Mouse (Mus musculus): ENCODE measurements around the gene Il9. TPM values are rescaled to one million over a fixed set of nuclear protein-coding genes. Genes with fewer than 3 reads are reported as not detected.

Gene Il9
- total RNA-seq (2021) = not detected

DNA sequence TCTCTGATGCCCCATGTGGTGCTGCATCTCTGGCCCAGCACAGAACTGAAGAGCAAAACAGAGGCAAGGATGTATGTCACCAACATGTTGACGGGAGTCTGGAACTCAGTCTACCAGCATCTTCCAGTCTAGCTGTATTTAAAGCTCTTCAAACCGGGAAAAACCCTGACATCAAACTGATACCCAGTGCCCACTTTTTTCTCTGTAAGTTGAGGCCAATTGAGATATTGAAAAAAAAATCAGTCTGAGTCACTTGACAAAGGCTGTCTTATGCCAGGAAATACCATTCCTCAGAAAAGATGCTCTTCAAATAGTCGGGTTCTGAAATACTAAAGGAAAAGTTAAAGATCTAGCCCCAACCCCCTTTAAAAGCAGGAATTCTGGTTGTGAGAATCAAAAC lies at the start of gene Il9:
Gene Il9, minus strand, starts transcription at position 101 of the 400 bp plus-strand sequence.
- intact Hi-C loops (cut with DNase I) = no loop called here
- DNase-seq = no peak

DNA sequence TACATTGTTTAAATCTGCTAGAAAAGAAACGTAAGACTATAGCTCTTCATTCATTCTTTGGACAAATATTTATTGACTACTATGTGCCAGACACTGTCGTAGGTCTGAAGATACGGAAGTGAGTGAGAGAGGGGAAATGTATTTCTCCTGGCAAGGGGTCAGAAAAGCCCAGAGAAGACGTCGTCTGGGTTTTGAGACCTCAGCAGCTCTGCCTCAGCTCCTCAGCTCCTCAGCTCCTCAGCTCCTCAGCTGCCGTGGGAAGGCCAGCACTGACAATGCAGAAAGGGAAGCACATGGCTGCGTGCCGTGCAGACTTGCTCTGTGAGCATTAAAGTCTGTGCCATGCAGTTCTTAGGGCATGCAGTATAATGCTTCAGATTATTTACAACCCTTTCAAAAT lies 47.6 kb upstream of the Il9 start:
- no peak for DNase-seq
- intact Hi-C loops (cut with DNase I) = no loop called here

DNA sequence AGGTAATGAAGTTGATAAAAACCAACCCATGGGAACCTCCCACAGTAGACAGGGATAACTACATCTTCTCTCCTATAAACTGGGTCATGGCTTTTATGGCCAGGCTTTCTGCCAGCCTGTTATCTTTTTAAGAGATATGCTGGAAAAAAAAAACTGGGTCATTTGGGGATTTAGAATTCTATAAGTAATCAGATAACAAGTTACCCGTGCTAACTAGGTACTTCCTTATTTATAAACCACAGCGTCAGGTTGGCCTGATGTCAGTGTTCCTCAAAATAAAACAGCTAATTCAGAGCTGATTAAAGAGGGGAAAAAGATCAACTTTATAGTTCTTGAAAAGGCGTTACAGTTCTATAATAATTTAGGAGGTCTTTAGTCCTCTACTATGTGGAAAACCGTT lies 47.0 kb upstream of the Il9 start:
- intact Hi-C loops (cut with DNase I) = no loop called here
- no peak for DNase-seq

DNA sequence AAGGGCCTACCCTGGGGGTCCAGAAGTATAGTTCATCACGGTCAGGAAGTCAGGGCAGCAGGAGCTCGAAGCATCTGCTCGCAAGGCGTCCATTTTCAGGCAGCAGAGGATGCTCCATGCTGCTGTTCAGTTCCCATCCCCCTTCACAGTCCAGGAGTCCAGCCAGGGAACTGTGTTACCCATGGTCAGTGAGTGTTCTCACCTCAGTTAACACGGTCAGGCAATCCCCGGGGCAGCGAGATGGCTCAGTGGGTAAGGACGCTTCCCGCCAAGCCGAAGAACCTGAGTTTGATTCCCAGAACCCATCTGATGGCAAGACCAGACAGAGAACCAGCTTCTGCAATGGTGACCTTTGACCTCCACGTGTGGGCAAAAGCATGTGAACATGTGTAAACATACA lies 46.2 kb upstream of the Il9 start:
- intact Hi-C loops (cut with DNase I) = no loop called here
- DNase-seq = no peak

DNA sequence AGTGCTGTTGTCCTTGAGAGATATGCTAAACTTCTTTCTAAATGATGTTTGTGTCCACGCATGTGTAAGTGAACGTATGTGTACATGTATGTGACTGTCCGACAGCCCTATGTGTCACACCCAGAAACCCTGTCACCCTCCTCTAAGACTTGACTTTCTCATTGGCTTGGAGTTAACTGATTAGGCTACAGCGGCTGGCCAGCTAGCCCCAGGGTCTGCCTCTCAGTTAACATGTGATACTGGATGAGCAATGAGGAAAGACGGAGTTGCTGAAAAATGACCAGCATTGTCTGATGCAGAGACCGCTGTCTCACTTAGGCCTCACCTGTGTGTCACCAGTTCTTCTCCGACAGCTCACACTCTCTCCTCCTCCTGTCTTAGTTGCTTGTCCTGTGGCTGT lies 45.8 kb upstream of the Il9 start:
- DNase-seq = no peak

DNA sequence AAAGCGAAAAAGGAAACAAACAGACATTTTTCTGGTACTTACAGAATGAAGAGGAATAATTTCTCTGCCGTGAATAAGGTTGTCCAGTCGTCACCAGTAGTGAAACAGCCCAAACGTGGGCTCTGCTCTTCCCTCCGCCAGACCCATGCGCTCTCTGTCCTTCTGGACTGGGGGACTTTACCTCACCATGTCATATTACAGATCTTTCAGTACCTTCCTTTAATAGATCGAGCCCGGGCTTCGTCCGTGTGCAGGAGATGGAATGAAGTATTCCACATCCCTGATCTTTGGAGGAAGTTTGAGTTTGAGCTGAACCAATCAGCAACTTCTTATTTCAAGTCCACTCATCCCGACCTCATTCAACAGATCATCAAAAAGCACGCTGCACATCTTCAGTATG lies 44.8 kb upstream of the Il9 start:
- no peak for DNase-seq
- intact Hi-C loops (cut with DNase I) = no loop called here

More for the DNA sequence above, 45.8 kb upstream of the Il9 start:
- intact Hi-C loops (cut with DNase I) = no loop called here

DNA sequence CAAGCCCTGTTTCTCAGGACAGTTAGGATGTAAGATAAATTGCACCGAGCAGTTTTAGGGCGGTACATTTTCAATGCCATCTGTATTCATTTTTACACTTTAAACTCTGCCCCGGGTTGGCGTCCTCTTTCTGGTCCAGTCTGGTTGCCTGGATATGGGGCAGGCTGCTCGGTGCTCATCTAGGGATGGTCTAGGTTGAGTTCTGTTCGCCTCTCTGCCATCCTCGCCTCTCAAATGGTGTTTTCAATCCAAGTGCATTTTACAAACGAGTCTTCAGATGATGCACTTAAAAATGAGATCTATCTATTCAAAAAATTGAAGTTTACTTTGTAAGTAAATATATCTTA lies 40.7 kb upstream of the Il9 start:
- intact Hi-C loops (cut with DNase I) = no loop called here
- no peak for DNase-seq

DNA sequence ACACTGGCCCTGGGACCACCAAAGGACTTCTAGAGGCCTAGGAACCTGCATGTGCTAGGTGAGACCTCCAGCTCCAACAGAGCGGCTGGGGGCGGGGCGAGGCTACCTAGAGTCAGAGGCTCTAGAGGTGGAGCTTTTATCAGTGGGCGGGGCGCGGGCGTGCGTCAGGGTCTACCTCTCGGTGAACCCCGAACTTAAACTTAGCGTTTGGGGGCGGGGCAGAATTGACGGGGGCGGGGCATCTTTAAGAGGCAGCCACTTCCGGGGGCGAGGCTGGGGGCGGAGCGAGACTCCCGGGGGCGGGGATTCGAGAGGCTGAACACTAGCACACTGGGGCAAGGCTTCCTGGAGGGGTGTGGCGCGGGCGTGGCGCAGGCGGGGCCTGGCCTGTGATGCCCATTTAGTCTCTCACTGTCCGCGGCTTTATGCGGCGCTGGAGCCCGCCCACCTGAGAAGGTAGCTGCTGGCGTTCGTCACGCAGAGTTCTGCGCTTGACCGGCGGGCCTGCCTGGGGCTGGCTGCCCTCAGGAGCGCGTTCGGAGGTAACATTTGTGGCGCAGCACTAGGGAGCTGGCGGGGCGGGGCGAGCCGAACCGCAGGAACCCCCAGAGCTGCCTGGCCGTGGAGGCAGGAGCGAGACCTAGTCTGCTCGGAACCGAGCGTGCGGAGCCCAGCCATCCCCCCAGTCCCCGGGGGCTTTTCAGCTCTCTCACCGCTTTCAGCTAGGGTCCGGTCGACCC lies 40.2 kb upstream of the Il9 start, which contains the start of gene Fbxl21:
Gene Fbxl21, plus strand, starts transcription at position 392 of the 740 bp plus-strand sequence.
- peak; percentile 83 to 89 for DNase-seq
- intact Hi-C loops (cut with DNase I) = no loop called here

DNA sequence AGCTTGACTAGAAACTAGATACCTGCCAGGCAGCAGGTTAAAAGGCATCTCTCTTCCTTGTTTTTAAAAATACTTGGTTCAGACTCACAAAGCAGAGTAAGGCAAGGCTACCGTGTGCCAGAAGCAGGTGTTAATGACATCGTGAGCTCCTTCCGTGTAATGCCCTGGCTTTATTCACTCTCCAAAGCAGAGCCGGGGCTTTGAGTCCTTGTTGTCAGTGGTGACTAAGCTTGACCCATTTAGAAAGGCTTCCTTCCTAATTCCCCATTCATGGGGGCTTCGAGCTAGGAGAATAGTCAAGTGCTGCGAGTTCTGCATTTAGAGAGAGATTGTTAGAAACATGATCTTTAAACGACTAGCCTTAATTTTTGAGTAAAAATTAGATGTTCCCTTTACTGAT lies 34.8 kb upstream of the Il9 start:
- intact Hi-C loops (cut with DNase I) = no loop called here
- DNase-seq = no peak

DNA sequence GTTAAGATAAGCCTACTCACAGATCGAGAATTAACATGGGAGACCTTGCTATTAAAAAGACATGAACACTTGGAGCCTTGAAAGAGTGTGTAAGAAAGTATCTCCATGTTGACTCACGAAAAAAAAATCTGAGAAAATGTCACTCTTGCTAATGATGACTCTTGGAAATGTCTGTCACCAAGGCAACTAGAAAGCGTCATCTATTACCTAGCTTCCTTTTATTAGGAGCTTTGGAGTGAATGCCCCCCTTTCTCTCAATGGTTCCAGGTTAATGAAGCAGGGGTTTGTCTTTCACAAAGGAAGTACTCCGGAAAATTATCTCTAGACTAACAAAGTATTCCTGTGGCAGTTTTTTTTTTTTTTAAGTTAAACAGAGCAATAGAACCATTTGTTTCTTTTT lies 34.3 kb upstream of the Il9 start:
- DNase-seq = no peak
- intact Hi-C loops (cut with DNase I) = no loop called here

DNA sequence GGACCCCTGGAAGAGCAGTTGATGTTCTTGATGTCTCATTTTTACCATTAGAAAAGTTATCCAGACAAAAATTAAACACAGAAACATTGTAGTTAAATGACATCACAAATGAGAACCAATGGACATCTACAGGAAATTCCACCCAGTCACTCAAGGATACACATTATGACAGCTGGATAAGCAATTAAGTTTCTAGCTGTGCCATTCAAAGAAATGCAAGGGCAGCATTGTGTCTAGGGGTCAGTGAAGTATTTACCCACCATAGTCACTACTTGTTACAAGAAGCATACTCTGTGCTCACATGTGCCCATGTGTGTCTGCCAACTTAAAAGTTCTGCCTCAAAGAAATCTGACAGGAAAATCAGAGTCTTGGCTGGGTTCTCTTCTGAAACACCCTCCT lies 31.5 kb upstream of the Il9 start:
- intact Hi-C loops (cut with DNase I) = no loop called here
- DNase-seq = no peak

DNA sequence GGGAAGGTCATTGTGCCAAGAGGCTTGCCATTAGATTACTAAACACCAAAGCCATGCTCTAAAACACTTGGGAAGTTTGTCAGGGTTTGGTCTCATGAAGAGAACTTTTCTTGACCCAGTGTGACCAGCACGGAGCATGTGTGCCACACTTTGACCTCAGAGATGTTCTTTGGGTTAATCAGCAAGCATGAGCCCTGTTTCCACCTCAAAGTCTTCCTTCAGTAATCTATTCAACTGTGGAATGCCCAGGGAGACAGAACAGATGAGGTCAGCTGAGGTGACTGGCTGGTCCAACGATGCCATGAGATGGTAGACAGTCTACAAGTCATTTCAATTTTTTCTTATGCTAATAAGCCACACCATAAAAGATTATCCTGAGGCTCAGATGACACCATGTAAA lies 27.8 kb upstream of the Il9 start:
- intact Hi-C loops (cut with DNase I) = no loop called here
- DNase-seq = no peak

DNA sequence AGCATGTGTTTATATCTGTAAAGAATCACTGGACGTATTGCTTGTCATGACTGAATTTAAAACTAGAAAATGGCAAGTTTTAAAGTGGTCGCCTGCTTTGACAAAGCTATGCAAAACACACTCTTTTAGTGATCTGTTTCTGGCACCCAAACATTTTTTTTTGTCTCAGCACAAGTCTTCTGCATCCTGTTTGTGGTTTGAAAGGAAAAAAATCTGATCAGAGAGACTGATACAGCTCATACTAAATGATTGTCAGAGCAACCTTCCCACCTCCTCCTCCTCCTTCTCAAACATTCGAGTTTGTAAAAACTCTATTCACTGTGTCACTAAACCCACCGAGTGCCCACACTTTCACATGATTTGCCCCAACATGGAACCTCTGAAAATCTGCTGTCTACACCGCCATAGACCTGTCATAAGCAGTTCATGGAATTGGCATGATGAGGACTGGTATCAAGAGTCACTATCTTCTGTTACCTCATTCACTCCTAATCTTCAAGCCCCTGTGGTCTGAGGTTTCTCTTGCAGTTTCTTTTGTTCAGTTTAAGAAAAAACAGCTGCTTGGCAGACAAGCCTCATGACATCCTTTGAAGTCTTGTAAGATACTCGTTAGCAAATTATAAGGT lies 24.9 kb upstream of the Il9 start:
- intact Hi-C loops (cut with DNase I) = no loop called here

DNA sequence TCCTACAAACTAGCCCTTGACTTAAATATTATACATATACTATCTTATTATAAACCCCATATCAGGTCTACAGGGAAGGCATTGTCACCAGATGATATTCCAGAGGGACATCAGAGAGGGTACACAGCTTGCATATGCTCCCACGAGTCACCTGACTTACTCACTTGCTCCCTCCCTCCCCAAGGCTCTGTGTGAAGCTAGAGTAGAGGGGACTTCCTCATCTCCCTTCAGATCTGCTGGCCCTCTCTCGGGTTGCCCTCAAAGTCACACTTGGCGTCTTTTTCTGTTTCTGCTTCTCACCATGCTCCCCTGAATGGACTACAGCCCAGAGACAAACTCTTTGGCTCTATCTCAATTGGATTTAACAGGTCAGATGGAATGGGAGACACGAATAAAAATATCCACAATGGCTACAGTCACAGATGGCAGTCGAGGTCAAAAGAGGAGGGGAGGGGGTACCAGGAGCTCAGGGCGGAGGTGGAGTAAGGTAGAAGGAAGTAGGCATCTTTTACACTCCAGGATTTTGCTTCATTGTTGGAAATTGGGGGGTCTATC lies 19.9 kb upstream of the Il9 start:
- DNase-seq = no peak
- intact Hi-C loops (cut with DNase I) = no loop called here

More for the DNA sequence above, 24.9 kb upstream of the Il9 start:
- no peak for DNase-seq

DNA sequence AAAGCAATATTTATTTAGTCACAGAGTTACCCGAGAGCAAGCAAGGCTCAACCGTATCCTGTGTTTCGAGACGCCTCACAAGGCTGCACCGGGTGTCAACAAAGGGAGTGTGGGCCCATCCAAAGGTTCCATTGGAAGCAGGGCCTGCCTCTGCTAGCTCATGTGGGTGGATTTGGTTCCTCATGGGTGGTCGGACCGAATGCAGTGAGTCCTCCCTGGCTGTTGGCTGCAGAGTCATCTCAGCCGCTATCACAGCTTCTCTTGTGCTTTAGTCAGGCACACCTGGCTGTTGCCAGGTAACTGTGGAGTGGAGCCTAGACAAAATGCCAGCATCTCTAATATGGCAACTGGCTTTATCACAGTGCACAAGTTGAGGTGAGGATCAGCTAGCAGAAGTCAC lies 18.6 kb upstream of the Il9 start:
- intact Hi-C loops (cut with DNase I) = no loop called here
- DNase-seq = no peak

DNA sequence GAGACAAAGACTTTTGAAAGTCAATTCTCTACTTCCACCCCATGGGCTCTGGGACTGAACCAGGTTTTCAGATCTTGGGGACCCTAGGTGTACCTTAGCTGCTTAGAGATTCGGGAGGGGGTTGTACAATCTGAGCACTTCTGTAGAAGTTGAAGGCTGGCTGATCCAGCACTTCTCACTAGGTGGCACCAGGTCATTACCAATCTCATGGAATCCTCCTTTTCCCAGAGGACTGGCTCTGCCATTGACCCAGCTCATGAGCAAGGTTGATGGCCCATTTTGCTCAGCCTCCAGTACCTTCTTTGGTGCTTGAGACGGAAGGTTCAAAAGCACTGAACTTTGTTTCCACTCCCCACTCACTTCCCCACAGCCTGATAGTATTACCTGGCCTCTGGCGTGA lies 18.1 kb upstream of the Il9 start:
- DNase-seq = no peak
- intact Hi-C loops (cut with DNase I) = no loop called here

DNA sequence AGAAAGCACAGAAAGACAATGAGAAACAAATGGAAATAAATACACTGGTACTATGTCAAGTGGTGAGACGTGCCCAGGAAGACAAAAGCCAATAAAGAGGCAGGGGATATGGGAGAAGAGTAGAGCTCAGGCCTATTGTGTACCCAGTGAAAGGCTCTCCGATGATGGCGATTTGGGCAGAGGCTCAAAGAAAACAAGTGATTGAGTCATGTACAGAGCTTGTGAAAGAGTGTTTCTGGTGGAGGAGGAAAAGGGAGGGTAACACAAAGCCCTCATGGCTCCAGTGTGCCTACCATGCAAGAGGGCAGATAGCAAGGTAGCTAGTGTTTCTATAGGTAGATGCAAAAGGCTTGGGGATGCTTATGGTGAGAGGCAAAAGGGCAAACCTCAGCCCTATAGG lies 12.4 kb upstream of the Il9 start:
- DNase-seq = no peak

DNA sequence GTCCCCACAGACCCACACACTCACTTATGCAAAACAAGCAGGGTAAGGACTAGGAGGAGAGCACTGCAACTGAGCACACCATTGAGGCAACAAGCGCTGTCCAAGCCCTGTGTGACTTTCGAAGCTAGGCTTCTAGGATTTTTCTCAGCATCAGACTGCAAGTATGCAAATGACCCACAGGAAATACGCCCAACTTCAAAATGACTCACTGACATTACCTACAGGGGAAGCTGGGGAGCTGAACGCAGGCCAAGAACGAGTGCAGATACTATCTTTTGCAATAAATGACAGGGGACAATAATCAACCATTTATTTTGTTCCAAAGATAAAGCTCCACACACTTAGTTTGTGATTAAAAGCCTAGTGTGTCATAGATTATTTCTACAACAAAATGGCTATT lies 6.0 kb upstream of the Il9 start:
- DNase-seq = no peak
- intact Hi-C loops (cut with DNase I) = no loop called here

More for the DNA sequence above, 12.4 kb upstream of the Il9 start:
- intact Hi-C loops (cut with DNase I) = no loop called here

DNA sequence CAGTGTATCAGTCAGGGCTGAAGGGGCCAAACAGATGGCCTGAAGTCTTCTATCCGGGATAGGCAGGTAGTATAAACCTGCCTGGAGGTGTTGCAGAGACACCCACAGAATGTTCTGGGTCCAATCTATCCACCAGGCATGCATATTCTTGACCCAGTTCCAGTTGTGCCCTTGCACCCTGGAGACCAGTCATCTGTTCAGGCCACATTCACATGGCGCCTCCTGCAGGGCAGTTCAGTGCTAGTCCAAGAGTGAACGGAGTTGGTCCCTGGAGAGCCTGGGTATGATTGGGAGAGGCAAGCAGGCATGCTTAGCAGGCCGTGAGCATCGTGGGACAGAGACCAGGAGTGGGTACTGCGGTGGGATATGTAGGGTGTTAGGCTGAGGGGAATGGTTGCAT lies 4.0 kb downstream of the Il9 start:
- intact Hi-C loops (cut with DNase I) = loop anchor here (5.0 kb wide), 3 partner anchors 79 to 259 kb away; no protein-coding TSS in a partner anchor
- no peak for DNase-seq

DNA sequence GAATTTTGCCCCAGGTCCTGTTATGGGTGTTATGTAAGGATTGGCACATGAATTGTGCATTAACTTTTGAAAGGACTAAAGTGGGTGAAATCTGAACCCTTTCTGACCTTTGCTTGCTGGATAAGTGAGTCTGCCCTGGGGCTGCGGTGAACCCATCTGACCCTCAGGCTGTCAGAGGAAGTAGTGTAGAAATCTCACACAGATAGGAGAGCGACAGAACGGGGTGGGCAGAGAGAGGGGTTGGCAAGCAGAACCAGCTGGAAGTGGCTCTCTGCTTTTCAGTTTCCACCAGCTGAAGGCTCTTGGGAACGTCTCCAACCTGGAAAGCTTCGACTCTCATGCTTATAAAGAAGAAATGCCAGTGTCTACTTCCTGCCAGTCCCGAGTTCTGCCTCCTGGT lies 4.8 kb downstream of the Il9 start:
- DNase-seq = no peak
- intact Hi-C loops (cut with DNase I) = loop anchor here (5.0 kb wide), 3 partner anchors 80 to 260 kb away; no protein-coding TSS in a partner anchor

DNA sequence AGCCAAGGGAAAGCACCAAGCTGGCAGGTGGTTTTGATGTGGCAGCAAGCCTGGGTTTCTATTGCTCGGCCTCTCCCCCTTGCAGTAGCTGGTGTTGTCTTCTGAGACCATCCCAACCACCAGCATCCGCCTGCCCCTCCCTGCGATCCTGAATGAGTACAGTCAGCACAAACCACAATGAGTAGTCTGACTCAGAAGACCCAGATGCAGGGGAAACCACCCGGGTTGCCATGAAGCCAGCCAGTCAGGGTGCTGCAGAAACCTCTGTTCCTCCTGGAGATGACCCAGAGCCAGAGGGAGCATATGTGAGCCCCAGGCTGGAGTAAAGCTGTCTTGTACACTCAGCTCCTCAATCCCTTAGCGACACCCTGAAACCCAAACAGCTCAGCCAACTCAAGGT lies 5.3 kb downstream of the Il9 start:
- intact Hi-C loops (cut with DNase I) = loop anchor here (5.0 kb wide), 3 partner anchors 81 to 261 kb away; no protein-coding TSS in a partner anchor
- DNase-seq = no peak

DNA sequence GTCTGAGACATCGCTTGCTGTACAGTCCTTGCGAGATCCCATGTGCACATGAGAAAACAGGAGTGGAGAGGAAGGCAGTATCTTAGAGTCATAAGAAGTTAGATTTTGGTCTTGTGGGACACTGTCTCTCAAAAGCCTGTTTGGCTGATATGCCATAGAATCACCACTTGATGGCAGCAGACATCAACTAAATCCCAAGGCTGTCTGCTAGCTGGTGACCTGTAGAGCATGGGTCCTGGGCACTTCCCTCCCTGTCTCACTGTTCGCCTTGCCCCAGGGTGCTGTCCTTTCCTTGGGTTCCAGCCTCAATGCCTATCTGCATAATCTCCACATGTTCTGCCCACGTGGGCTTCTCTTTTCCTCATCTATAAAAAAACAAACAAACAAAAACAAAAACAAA lies 6.7 kb downstream of the Il9 start:
- intact Hi-C loops (cut with DNase I) = loop anchor here (1.0 to 5.0 kb wide), 6 partner anchors 82 to 785 kb away; no protein-coding TSS in a partner anchor
- DNase-seq = peak; percentile 35 to 46
